Mouse (Mus musculus) adrenal gland, postnatal 14 days (tissue): ENCODE measurements around the gene Phykpl. TPM values are rescaled to one million over a fixed set of nuclear protein-coding genes. Genes with fewer than 3 reads are reported as not detected.
"Not testable (repeated sequence)": the region's sequence is repeated elsewhere in the genome, so short reads cannot be mapped to it uniquely, and the experiment has no call there.

Source experiments
- DNase-seq: peaks from one replicate; pipeline ENCODE4 v3.0.0; 2021; ENCODE audit warnings: mixed read lengths
- total RNA-seq: library from RNA; stranded (reverse); gene quantifications from 2 replicates; pipeline ENCODE4 v1.2.3, GENCODE M21; 2021

Gene Phykpl
- total RNA-seq, 1 experiment from 2014 or later: 27.8 TPM

DNA sequence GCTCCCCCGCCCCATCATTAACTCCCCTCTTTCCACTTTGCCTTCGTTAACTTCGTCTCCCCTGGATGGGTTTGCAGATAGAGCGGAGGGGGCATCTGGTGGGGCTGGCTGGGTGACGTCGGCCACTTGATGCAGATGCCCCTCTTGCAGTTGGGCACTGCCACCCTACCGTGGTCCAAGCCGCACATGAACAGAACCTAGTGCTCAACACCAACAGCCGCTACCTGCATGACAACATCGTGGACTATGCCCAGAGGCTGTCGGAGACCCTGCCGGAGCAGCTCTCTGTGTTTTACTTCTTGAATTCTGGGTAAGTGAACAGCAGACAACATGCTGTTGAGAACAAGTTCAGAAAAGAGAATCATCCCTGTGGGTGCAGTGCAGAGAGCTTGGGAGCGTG lies 1.9 kb downstream of the Phykpl start:
- no peak for DNase-seq

- DNase-seq: no peak
These were observed 2.5 kb downstream of the Phykpl start for GRCm38 (mm10) chr11:51587059-51587458.

- no peak for DNase-seq
These were observed 4.3 kb downstream of the Phykpl start for GRCm38 (mm10) chr11:51588833-51589232.

DNA sequence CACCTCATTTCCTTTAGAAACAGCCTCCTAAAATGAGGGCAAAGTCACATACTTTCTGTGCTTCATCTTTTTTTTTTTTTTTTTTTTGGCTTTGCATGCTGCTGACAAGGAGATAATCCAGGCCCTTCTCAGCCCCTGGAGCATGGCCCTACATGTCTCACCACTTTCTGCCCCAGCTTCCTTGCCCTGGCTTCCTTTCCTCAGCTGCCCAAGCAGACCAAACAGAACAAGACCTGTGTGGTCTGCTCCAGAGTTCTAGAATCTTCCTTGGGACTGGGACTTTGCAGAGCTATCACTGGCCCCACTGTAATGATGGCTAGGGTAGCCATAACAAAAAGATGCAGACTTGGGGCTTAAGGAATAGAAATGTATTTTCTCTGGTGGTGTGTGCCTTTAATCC lies 5.4 kb downstream of the Phykpl start:
- no peak for DNase-seq

- DNase-seq: peak; percentile 42
These were observed 6.6 kb downstream of the Phykpl start for GRCm38 (mm10) chr11:51591168-51591567.

DNA sequence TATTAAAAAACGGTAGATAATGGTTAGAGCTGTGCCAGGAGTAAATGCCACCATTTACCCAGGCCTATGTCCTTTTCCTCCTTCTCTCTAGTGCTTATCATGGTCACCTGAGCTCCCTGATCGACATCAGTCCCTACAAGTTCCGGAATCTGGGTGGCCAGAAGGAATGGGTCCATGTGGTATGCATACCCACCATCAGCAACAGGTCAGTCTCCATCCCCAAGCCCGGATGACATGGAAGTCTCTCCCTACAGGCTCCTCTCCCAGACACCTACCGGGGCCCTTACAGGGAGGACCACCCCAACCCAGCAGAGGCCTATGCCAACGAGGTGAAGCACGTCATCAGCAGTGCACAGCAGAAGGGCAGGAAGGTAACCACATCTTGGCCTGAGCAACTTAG lies 7.4 kb downstream of the Phykpl start:
- no peak for DNase-seq

- no peak for DNase-seq
These were observed 8.8 kb downstream of the Phykpl start for GRCm38 (mm10) chr11:51593368-51593767.

DNA sequence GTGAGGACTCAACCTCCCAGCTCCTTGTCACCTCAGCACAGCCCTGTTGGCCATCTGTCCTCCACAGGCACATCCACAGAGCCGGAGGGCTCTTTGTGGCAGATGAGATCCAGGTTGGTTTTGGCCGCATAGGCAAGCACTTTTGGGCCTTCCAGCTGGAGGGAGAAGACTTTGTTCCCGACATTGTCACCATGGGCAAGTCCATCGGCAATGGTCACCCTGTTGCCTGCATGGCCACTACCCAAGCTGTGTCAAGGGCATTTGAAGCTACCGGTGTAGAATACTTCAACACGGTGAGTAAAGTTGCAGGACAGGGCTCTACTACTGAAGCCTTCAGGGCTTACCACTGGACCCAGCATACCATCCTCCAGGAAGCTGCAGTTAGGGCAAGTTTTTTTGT lies 9.3 kb downstream of the Phykpl start:
- no peak for DNase-seq

DNA sequence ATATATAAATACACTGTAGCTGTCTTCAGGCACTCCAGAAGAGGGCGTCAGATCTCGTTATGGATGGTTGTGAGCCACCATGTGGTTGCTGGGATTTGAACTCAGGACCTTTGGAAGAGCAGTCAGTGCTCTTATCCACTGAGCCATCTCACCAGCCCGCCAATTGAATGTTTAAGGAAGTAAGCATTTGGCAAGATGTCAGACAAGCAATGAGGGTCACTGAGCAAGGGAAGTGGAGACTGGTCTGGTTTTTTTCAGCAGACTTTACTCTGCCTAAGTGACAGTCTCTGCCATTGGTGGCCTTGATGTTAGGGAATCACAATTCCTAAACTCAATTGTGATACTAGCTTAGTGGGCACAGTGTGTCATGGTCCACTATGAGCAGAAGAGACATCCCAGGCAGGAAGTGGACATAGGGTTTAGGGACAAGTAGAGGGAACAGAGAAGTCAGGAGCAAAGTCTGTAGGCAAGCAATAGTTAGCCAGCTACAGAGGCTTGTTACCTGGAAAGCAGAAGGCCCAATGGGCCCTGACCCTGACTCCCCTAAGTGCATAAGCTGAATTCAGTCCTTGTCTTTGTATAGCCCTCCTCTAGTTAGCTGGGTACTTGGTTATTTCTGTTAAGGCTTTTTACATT lies 10.3 kb downstream of the Phykpl start:
- DNase-seq: no peak

- DNase-seq: no peak
These were observed 11.0 kb downstream of the Phykpl start for GRCm38 (mm10) chr11:51595459-51596083.

DNA sequence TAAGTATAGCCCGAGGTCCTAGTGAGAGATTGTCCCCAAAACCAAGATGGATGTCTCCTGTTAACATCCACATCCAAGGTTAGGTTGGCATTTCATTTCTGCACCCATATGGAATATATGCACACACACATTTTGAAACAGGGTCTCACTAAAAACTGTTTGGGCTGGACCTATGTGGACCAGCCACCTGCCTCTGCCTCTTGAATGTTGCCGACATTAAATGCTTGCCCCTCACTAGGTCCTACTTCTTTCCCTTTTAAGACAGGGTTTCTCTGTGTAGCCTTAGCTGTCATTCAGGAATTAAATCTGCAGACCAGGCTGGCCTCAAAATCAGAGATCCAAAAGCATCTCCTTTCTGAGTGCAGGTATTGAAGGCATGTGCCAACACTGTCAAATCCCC lies 13.0 kb downstream of the Phykpl start:
- DNase-seq: no peak

- DNase-seq: no peak
These were observed 17.7 kb downstream of the Phykpl start for GRCm38 (mm10) chr11:51602253-51602652.

- DNase-seq: peak; percentile 96
These were observed 21.3 kb downstream of the Phykpl start for GRCm38 (mm10) chr11:51605602-51606446.

DNA sequence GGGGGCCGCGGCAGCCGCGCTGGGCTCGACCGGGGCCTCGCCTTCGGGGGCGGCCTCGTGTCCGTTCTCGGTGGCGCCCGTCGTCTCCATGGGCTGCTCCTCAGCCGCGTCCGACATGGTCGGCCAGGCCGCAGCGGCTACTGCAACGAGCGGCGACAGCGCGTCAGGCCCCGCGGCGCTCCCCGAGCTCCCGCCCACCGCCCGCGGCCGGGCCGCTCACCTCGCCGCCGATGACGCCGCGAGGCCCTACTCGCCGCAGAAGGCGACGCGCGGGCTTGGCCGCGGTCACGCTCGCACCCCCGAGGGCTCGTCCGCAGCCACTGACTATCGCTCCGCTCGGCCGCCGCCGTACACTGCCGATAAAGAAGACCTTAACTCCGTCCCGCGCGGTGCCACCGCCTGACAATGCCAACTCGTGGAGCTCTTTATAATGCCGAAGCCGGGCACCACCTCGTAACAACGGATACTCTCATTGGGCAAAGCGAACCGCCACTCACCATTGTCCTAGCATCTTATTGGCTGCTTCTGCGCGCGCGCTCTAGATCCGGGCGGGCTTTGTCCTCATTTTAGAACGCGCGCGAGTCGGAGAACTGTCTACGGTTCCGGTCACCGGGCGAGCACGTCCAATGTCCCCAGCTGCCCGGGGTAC lies 22.0 kb downstream of the Phykpl start, which contains the start of gene Hnrnpab:
Gene Hnrnpab, minus strand, starts transcription at position 401 of the 649 bp plus-strand sequence.
- DNase-seq: peak; percentile 98

- no peak for DNase-seq
These were observed 22.7 kb downstream of the Phykpl start for GRCm38 (mm10) chr11:51607096-51607738.

GRCm38 (mm10) chr11:51609266-51609909 lies 24.8 kb downstream of the Phykpl start:
- no peak for DNase-seq

- not testable (repeated sequence) for DNase-seq
These were observed 25.4 kb downstream of the Phykpl start for GRCm38 (mm10) chr11:51609940-51610339.

DNA sequence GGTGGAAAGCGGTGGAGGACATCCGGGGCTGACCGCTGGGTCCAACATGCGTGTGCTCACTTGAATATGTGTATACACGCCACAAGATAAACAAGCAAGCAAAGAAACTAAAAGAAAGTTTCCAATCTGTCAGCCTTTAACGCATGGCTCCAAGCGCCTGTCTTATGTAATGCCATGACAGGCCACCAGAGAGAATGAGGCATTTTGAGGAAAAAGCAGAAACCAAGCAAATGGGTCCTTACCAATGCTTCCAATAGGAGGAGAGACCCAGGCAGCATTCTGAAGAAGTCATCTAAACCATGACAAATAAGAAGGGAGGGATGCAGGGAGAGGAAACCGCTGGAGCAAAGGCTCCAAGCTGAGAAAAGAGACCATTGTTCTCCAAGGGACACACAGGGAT lies 29.7 kb downstream of the Phykpl start:
- DNase-seq: no peak

- peak; percentile 46 for DNase-seq
These were observed 30.6 kb downstream of the Phykpl start for GRCm38 (mm10) chr11:51615129-51615528.

- DNase-seq: peak; percentile 91
These were observed 31.0 kb downstream of the Phykpl start for GRCm38 (mm10) chr11:51615601-51616000.

GRCm38 (mm10) chr11:51616113-51616512 lies 31.6 kb downstream of the Phykpl start:
- DNase-seq: not testable (repeated sequence)

GRCm38 (mm10) chr11:51617693-51618092 lies 33.1 kb downstream of the Phykpl start:
- peak; percentile 83 for DNase-seq
